Mouse (Mus musculus): ENCODE results near the gene Platr25. TPM values are rescaled to one million over a fixed set of nuclear protein-coding genes. Genes with fewer than 3 reads are reported as not detected.
"Not testable (repeated sequence)": the region's sequence is repeated elsewhere in the genome, so short reads cannot be mapped to it uniquely, and the experiment has no call there.

Gene Platr25
- polyA plus RNA-seq, 1 experiment, result 0.06 TPM

DNA sequence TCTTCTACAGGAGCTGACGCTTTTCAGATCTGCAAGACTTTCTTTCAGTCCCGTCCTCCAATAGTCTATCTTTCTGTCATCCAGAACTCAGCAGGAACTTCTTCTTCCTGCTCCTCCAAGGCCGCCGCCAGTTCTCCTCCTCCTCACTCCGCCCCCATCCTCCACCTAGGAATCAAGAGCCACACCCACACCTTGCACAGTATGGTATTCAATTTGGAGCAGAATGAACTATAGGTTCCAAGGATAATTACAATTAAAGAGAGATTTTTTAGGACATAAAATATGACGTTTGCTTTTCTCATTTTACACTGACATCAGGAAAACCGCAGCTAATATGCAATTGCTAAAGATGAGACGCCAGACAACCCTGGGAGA, 107.2 kb downstream of the Platr25 start:
- Histone ChIP-seq H3K36me3 (ENCODE audit: control insufficient read depth) (no peaks in the 10 kb centered on the region), H3K4me3 (replicated peaks) (peak overlapping the region; percentile 62), H3K27me3 (ENCODE audit: control insufficient read depth) (no peaks in the 10 kb centered on the region), H3K4me1 (ENCODE audit: control insufficient read depth) (peaks cover 3% of the 10 kb centered on the region), H3K9me3 (ENCODE audit: control insufficient read depth, low read length) (no peaks in the 10 kb centered on the region)
- TF ChIP-seq TAL1 (IDR thresholded peaks at IDR 0.05; ENCODE audit: low read length), result no peak
- no peak for TF ChIP-seq GATA1 (IDR thresholded peaks at IDR 0.05; ENCODE audit: low read length)

DNA sequence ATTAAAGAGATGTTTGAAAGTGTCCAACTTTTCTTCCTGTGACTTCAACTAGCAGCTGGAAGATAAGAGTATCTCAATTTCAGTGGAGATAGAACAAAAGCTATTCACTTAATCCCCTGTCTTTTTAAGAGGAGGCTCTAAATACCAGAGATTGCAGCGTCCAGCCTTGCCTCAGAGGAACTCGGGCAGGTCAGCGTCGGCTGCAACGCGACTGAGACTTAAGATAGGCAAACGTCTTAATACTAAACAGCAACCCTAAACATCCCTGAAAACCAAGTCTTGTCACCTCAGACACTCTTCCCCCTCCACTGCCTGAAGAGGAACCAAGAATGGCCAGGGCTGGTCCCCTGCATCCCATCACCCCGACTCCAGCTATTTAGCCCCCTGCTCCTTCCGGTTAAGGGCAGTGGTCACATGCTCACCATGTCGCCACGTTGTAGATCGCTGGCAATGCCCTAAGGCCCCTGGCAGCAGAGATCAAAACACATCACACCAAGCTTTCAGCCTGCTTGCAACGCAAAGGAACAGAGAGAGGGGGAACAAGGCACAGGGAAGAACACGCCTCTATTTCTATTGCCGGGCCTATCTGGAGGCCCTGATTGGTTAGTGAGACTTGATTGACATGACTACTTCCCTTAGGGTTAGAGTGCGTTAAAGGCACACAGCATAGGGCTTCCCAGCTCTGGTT, 107.7 kb downstream of the Platr25 start:
- H3K4me3 ChIP-seq (replicated peaks), result peak overlapping the region; percentile 62
- H3K36me3 ChIP-seq (ENCODE audit: control insufficient read depth); H3K4me1 ChIP-seq (ENCODE audit: control insufficient read depth); H3K27me3 ChIP-seq (ENCODE audit: control insufficient read depth); H3K9me3 ChIP-seq (ENCODE audit: control insufficient read depth, low read length): not testable (repeated sequence)

GRCm38 (mm10) chr13:62627071-62627470, 133.4 kb downstream of the Platr25 start:
- not testable (repeated sequence) for H3K27me3 ChIP-seq (ENCODE audit: control insufficient read depth); H3K4me3 ChIP-seq (replicated peaks); H3K9me3 ChIP-seq (ENCODE audit: control insufficient read depth, low read length); H3K36me3 ChIP-seq (ENCODE audit: control insufficient read depth); H3K4me1 ChIP-seq (ENCODE audit: control insufficient read depth)

DNA sequence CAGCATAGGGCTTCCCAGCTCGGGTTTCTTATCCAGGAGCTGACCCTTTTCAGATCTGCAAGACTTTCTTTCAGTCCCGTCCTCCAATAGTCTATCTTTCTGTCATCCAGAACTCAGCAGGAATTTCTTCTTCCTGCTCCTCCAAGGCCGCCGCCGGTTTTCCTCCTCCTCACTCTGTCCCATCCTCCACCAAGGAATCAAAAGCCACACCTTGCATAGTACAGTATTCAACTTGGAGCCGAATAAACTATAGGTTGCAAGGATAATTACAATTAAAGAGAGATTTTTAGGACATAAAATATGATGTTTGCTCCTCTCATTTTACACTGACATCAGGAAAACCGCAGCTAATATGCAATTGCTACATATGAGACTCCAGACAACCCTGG, 136.2 kb downstream of the Platr25 start:
- H3K4me3 ChIP-seq (replicated peaks), result peak overlapping the region; percentile 59
- not testable (repeated sequence) for H3K27me3 ChIP-seq (ENCODE audit: control insufficient read depth); H3K9me3 ChIP-seq (ENCODE audit: control insufficient read depth, low read length); H3K4me1 ChIP-seq (ENCODE audit: control insufficient read depth); H3K36me3 ChIP-seq (ENCODE audit: control insufficient read depth)

GRCm38 (mm10) chr13:62623577-62624276, 136.8 kb downstream of the Platr25 start, which contains the start of gene 6720489N17Rik:
Gene 6720489N17Rik (minus strand): TSS chr13:62624182.
- H3K4me3 ChIP-seq (replicated peaks), result peak within 1 kb of the TSS; percentile 59

More at GRCm38 (mm10) chr13:62623577-62624276, 136.8 kb downstream of the Platr25 start, which contains the start of gene 6720489N17Rik:
- not testable (repeated sequence) for H3K36me3 ChIP-seq (ENCODE audit: control insufficient read depth); H3K9me3 ChIP-seq (ENCODE audit: control insufficient read depth, low read length); H3K27me3 ChIP-seq (ENCODE audit: control insufficient read depth); H3K4me1 ChIP-seq (ENCODE audit: control insufficient read depth)

Other genes starting within 250 kb of the Platr25 start
- not detected in 2 replicates for gene Zfp935, start 202.2 kb downstream of the Platr25 start, polyA plus RNA-seq (2012)
- gene Zfp934, start 189.5 kb downstream of the Platr25 start, polyA plus RNA-seq (2012), result not detected in 2 replicates
- not detected in 2 replicates for gene 6720489N17Rik, start 136.5 kb downstream of the Platr25 start, polyA plus RNA-seq (2012)
- not detected in 2 replicates for gene Gm5141, start 25.1 kb upstream of the Platr25 start, polyA plus RNA-seq (2012)
- not detected in 2 replicates for gene Fbp2, start 97.7 kb upstream of the Platr25 start, polyA plus RNA-seq (2012)
- not detected in 2 replicates for gene Fbp1, start 127.6 kb upstream of the Platr25 start, polyA plus RNA-seq (2012)
- gene 2010111I01Rik, start 204.2 kb upstream of the Platr25 start, polyA plus RNA-seq (2012), result 2.2 and 2.5 TPM in 2 replicates